Mouse (Mus musculus): Measurements from ENCODE around the gene Zc2hc1b.

Zc2hc1b gene

DNA sequence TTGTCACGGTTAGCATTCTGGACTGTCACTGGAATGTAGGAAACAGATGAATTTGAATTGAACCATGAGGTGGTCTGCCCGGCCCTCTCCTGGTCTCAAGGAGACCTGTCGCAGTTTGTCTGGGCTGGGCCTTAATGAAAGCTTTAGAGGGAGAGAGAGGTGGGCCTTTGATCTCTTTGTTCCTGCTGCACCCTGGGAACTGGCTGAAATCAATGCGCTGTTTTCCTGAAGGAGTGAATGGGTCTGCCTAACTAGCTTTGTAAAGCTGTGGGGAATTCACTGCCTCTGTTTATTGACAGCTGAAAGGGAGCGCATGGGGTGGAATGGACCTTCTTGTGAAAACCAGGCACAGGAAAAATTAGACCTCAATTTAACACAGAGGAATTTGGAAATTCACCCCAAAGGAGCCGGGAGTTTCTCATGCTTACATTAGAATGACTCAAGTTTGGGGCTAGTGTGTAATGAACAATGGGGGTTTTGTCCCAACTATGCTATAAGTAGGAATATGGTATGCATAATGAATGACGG is 69.7 kb downstream of the Zc2hc1b start:
- TF ChIP-seq GATA4 (IDR thresholded peaks at IDR 0.05; ENCODE audit: insufficient replicate concordance, low read length) = no peak

DNA sequence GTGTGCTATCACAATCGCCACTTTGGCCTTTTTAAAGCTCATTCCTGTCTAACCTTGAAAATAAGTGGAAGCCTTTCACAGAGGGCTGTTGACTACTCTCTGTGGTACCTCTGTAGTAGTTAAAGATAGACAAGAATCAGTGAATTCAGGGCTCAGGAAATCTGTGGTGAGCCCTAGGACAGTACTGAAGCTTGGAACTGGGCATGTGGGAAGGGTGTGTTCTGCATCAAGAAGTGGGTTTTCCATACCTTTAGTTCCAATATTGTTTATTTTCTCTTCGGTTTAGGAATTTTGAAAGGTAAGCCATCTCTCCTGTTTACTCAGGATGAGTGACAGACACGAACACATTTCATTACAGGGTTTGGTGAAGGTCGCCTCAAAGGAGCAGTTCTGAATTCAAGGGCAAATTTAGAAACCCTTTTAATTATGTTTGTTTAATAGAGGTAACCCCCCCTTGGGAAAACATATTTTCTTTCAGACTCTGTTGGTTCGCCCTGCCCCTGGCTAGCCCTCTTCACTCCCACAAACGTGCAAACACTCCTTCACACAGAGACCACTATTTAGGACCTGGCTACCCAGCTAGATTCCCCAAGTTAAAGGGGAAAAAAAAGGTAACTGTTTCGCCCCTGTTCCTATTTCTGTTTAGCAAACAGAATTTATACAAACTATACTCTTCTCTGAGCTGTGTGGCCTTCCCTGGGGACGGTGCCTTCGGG is 70.8 kb downstream of the Zc2hc1b start:
- TF ChIP-seq GATA4 (IDR thresholded peaks at IDR 0.05; ENCODE audit: insufficient replicate concordance, low read length) = no peak

DNA sequence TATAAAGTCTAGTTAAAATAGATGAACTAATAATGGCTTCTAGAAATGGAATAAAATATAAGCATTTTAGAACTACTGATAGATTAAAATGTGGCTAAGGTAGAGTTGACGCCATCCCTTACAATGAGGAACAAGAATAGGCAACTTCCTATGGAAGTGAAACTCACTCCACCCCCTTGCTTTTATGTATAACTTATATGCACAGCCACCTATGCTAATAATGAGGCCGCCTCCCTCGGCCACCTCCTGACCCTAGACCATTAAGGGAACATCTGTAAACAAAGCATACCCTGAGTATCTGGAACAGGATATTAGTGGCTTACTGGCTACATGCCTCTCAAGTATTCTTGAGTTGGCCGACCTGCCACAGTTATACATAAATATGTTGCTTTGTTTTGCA is 74.0 kb downstream of the Zc2hc1b start:
- no peak for TF ChIP-seq GATA4 (IDR thresholded peaks at IDR 0.05; ENCODE audit: insufficient replicate concordance, low read length)

DNA sequence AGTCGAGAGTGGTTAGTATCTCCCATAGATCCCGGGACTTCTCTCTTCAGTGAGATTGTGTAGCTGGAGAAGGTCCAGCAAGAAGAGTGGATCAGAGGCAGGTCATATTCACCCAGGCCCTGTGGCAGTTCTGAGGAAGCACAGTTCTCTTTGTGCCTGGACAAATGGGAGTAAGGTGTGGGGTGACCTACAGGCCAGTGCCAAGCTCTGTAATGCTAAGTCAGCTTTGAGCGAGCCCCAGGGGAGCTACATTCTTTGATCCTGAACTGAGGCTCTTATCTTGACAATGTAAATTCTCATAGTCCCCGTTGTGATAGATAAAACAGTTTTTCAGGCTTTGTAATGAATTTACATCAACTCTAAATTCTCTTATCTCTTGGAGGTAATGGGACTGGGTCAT is 75.5 kb downstream of the Zc2hc1b start:
- TF ChIP-seq GATA4 (IDR thresholded peaks at IDR 0.05; ENCODE audit: insufficient replicate concordance, low read length) = no peak

DNA sequence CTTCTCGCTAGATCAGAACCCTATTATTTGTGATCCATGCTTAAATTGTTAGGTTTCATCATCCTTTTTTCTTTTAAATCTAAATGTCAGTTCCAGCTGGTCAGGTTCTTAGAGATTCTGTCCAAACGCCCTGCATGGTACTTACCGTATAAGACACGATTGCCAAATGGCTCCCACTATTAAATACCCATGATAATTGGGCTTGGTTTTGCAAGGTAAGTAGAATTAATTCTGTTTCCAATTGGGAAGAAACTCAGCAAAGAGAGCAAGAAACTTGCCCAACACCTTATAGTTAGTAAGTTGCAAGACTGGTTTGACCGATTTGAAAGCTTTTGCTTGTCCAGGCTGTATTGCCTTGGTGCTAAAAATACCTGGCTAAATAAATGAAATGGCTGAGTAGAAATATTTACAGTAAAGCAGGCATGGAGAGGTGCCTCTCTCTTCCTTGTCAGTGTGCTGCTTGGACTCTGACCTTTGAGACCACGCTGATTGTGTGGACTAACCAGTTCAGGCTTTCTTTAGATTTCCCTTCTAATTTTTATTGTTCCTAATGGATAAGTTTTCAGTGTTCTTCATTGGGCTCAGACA is 77.7 kb downstream of the Zc2hc1b start:
- TF ChIP-seq GATA4 (IDR thresholded peaks at IDR 0.05; ENCODE audit: insufficient replicate concordance, low read length) = no peak
